Mouse (Mus musculus) left cerebral cortex, postnatal 25 days (tissue): ENCODE data around the gene 4930522H14Rik. TPM values are rescaled to one million over a fixed set of nuclear protein-coding genes. Genes with fewer than 3 reads are reported as not detected.

Source experiments
- DNase-seq, 2 experiments: peaks; one replicate each; pipeline ENCODE4 v3.0.0; 2022; ENCODE audit warnings: low spot score in 2 of 2, mixed read lengths in 1 of 2
- intact Hi-C: fragments of 180-260 bp; cut with DNase I; formaldehyde crosslinking; loops from one replicate; pipeline ENCODE4 v1.15.1; 2025
- total RNA-seq, 2 experiments: library from RNA; stranded (reverse); gene quantifications; 2 replicates each; pipeline ENCODE4 v1.2.3; 2021

4930522H14Rik gene
- total RNA-seq, 2 experiments from 2014 or later, result not detected

DNA sequence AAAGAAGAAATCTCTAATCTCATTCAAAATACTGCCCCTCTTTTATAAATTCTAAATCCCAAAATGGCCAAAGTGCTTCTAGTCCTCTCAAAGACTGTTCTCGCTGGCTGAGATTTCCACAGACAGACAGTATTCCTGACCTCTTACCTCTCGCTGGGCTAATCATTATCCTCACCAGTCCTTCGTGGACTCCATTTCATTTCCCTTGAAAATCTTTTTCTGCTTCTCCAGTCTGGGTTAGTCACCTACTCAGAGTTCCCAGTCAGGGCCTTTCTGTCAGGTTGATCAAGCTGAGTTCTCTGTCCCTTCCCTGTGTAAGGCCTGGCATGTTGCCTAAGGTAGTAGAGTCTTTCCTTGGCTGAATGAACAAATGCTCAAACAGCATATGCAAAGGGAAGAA lies 53.6 kb downstream of the 4930522H14Rik start:
- DNase-seq, result no peak

DNA sequence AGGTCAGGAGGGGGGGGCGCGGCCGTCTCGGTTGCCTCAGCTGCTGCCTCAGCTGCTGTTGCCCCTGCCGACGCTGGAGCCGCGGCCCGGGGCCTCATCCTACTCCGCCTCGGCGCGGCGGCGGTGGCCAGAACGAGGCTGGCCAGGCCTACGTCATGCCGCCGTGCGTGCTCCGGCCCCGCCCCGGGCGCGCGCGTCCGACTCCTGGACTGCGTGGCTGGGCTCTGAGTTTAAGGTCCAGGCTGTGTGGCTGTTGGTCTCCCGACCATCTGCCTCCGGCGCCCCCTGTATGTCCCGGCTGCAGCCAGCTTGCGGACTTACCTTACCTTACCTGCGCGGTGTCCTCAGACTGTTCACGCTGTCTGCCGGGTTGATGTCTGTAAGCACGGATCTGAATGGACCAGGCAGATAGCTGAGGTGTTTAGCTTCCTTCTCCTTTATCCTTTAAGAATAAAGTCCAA lies 54.5 kb downstream of the 4930522H14Rik start:
- intact Hi-C loops, result no loop called here
- DNase-seq, result peak; percentile 93

More for the DNA sequence above, 53.6 kb downstream of the 4930522H14Rik start:
- intact Hi-C loops, result no loop called here

DNA sequence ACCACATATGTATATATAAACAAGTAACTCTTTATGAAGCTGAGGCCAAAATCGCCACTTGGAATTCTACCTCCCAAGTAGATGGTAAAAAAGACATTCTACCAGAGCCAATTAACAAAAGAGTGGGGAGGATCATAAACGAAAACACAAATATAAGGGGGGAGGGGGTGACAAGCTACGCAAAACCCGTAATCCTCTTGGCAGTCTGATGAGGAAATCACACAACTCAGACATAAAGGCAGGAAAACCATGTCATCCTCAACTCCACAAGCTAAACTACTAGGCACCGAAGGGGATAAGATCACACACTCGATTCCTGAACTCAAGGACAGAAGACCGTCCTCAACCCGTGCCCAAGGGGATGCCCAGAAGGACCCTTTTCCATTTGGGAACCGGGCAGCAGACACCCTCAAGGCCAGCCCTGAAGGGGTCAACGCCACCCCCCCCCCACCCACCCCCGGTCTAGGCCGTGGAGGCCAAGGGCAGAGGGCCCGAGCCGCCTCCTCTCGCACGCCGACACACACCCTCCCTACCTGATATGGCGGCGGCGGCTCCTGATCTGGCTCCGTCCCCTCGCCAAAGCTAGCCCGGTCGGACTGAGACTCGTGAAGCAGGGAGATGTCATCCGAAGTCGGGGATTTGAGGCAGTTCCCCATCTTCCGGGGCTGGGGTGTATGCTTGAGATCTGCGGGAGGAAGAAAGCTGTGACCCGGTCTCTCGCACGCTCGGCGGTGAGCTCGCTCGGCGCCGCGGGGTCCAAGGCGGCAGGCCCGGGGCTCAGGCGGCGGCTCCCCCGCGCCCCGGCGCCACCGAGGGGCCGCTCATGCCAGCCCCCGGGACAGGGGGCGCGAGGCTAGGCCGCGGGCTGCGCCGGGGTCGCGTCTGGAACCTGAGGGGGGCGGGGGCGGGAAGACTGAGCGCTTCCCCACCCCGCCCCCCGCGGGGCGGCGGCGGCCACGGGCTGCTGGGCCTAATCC lies 55.2 kb downstream of the 4930522H14Rik start:
- DNase-seq, result peak; percentile 32 to 33
- intact Hi-C loops, result no loop called here

DNA sequence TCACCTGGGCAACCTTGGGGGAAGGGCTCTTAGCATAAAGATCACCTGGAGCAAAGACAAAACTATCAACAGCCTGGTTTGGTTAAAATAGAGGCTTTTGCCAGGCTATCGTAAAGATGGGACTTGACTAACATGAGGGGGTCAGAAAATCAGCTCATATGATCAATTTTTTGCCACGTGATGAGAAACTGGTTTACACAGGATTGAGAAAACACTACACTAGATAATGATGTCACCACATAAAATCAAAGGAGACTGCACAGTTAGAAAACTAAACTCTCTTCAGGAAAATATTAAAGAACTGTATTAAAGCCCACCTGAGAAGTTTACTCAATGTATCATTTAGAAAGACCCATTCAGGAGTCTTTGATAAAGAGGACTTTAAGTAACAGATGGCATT lies 56.0 kb downstream of the 4930522H14Rik start:
- no peak for DNase-seq
- intact Hi-C loops, result no loop called here

DNA sequence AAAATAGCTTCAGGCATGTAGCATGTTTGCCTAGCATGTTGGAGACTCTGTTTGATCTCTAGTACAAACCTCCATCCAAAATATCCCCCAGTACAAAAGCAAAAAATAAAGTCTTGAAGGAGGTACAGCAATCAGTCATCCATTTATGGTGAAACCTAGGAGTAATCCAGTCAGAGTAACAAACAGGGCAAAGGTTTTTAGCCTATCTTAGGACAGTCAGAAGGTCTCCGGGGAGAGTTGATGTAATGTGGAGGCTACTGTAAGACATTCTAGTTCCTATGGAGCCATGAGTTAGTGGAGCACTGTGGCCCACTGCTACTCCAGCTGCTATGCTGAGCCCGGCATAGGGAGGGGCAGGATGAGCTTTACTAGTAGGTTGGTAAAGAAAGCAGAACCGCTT lies 58.5 kb downstream of the 4930522H14Rik start:
- intact Hi-C loops, result no loop called here

DNA sequence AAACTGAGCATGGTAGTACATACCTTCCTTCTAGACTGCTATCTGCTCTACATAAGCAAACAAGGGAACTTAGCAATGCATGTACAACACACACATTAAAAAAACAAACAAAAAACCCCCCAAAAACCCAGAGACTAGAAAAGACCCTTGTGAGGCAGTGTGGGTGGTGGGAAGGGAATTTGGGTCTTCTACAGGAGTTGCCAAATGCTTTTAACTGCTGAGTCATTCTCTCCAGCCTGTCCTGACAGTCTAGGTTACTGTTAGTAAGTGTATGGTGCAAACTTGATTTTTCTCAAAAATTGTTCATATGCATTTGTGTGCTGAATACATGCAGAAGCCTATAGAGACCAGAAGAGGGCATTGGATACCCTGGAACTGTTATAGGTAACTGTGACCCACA lies 59.5 kb downstream of the 4930522H14Rik start:
- DNase-seq, result no peak
- intact Hi-C loops, result no loop called here

More for the DNA sequence above, 58.5 kb downstream of the 4930522H14Rik start:
- DNase-seq, result no peak

DNA sequence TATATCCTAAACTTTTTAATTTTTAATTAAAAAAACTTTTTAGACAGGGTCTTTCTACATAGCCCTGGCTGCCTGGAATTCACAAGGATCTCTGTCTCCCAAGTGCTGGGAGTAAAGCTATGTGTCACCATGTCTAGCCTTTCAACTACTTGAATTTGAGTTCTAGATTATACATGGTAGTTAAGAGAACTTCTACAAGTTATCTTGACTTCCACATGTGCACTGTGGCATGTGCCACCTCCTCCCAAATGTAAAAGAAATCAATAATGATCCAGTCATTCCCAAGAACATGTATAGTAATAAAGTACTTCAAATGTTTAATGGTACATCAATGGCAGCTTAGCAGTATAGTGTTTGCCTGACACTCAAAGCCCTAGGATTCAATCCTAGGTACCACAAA lies 63.4 kb downstream of the 4930522H14Rik start:
- DNase-seq, result no peak
- intact Hi-C loops, result no loop called here

DNA sequence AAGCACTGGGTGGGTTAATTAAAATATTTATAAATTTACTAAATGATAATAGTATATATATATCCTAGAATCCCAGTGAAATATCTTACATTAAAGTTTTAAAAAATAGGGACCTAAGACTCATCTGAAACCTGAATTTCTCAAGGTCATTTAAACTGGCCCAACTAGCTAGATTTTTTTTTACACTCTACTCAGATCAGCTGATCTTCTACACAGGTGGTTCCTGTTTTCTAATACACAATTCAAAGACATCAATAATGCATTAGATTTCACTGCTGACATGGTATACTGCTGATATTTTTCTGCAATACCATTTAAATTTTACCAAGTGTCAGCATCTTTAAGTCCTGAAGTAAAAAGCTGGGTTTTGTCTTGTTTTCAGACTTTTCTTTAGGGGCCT lies 67.2 kb downstream of the 4930522H14Rik start:
- DNase-seq, result no peak
- intact Hi-C loops, result no loop called here

DNA sequence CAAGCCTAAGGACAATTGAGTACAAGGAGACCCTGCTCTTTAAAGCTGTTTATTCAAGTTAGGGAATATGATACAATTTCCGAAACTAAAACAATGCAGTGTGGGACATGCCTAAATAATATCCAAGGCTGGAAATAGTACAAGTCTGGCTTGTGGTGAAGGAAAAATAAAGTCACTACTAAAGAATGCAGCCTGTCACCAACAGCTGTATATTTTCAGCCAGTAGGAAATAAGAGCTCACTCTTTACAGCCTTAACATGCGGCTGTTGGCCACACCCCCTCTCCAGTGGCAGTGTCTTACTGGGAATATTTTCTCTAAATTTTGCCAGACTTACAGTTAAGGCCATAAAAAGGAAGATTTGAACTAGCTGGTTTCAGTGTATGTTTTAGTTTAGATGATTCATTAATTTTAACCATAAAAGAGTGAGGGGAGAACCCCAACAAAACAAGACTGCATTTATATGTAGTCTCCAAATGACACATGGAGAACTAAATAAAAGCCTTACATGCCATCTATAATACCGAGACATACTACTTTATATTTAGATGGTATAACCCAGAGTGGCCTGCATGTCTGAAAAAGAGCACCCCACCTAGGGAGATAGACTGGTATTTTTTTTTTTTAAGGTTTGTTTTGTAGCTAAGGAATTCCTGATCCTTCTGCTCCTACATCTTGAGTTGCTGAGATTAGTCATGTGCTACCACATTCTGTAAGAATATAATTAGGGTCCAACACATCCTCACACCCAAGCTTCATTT lies 70.5 kb downstream of the 4930522H14Rik start:
- no peak for DNase-seq
- intact Hi-C loops, result no loop called here

DNA sequence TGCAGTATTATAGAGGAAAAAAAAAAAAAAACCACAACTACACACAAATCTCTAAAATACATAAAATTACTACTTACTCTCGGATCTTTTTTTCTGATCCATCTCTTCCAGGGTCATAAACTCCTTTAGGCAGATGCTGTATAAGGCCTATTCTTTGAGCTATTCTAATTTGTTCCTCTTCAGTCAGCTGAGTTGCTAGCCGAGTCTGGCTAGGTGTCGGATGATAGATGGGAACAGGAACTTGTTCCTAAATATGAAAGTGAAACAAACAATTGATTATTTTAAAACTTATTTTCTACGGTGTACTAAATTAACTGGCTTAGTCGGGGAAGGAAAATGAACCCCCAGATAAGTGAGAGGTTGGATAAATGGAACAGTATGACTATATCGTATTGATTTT lies 74.3 kb downstream of the 4930522H14Rik start:
- intact Hi-C loops, result no loop called here
- DNase-seq, result no peak

Other genes with a start within 250 kb of the 4930522H14Rik start
- gene Ttc39a, start 124.7 kb downstream of the 4930522H14Rik start, total RNA-seq, result 1 to 10 TPM; 2.0 to 3.9 TPM
- 100 to 1,000 TPM; 206 to 219 TPM for gene Rnf11, start 46.6 kb downstream of the 4930522H14Rik start, total RNA-seq
- gene Cdkn2c, start 135.9 kb upstream of the 4930522H14Rik start, total RNA-seq, result 1 to 10 TPM; 3.5 to 4.0 TPM
- gene Faf1, start 145.3 kb upstream of the 4930522H14Rik start, total RNA-seq, result 10 to 100 TPM; 22.2 to 22.6 TPM